Mouse (Mus musculus) liver, postnatal 0 days (tissue): Measurements from ENCODE around the gene Bok.

Experiments used
- CTCF ChIP-seq: sonication (generic); IDR thresholded peaks from 2 replicates; pipeline ENCODE4 v1.5.1; 2016; ENCODE audit warnings: antibody characterized with exemption, low read depth
- EP300 ChIP-seq: IDR thresholded peaks from 2 replicates; pipeline ENCODE4 v1.6.1; 2016; ENCODE audit warnings: antibody characterized with exemption, low read depth, mild to moderate bottlenecking

- TF ChIP-seq CTCF (no peak), EP300 (no peak)
These were observed 36.1 kb downstream of the Bok start for GRCm38 (mm10) chr1:93721557-93721956.
